Mouse (Mus musculus): ENCODE measurements around the gene Scp2.

DNA sequence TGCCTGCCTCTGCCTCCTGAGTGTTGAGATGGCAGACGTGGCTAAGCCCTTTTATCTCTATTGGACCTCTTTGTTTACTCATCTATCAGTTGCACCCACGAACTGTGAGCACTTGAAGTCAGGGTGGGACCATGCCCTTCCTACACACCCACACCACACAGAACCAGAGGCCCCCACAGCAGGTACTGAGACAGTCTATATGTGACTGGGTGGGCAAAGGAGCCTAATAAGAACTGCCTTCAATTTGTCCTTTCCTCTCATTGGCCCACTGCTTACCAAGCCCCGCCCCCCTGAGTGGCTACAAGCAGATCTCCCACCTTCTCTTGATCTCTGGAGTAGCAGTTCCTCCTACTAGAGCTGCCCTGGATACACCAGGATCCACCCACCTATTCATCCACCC is 118.6 kb downstream of the Scp2 start:
- TF ChIP-seq CHD2 (IDR thresholded peaks at IDR 0.05; ENCODE audit: low read depth, low read length) (no peak), ZC3H11A (IDR thresholded peaks at IDR 0.05; ENCODE audit: borderline replicate concordance, low read depth, low read length) (no peak), HCFC1 (IDR thresholded peaks at IDR 0.05; ENCODE audit: borderline replicate concordance, insufficient read depth, low read length) (no peak), MAFK (IDR thresholded peaks at IDR 0.05; ENCODE audit: insufficient read depth, low read depth, low read length) (no peak)

All from ES-E14 (cell line).